Mouse (Mus musculus) midbrain, embryonic 16.5 days (tissue): ENCODE data around the gene Mfsd2a. TPM values are rescaled to one million over a fixed set of nuclear protein-coding genes. Genes with fewer than 3 reads are reported as not detected.
A peak's percentile ranks its signal among the peaks of the same experiment; 100 is the strongest.

Experiments
- ATAC-seq: fragments of 200-750 bp; cut with Nextera tagmentation; 2 replicates; pipeline ENCODE4 v1.8.0; 2017; ENCODE audit warnings: moderate TSS enrichment
- H3K27ac ChIP-seq: fragments of 300-500 bp; sonication (generic); 2 replicates; pipeline ENCODE4 v1.5.1; 2014; ENCODE audit warnings: mild to moderate bottlenecking, low read length, mixed read lengths
- H3K27me3 ChIP-seq: fragments of 300-500 bp; sonication (generic); 2 replicates; pipeline ENCODE4 v1.6.1; 2014; ENCODE audit warnings: low read depth, low read length, mixed read lengths; ENCODE audit not compliant: control insufficient read depth, insufficient read depth
- H3K36me3 ChIP-seq: fragments of 300-500 bp; sonication (generic); 2 replicates; pipeline ENCODE4 v1.6.1; 2014; ENCODE audit warnings: mild to moderate bottlenecking, low read length, moderate library complexity, mixed read lengths; ENCODE audit not compliant: control insufficient read depth, insufficient read depth
- H3K4me1 ChIP-seq: fragments of 300-500 bp; sonication (generic); 2 replicates; pipeline ENCODE4 v1.6.1; 2014; ENCODE audit warnings: mild to moderate bottlenecking, low read length, mixed read lengths; ENCODE audit not compliant: control insufficient read depth, insufficient read depth
- H3K4me2 ChIP-seq: fragments of 300-500 bp; sonication (generic); 2 replicates; pipeline ENCODE4 v1.6.1; 2014; ENCODE audit warnings: mild to moderate bottlenecking, low read length, mixed read lengths
- H3K4me3 ChIP-seq: fragments of 300-500 bp; sonication (generic); 2 replicates; pipeline ENCODE4 v1.5.1; 2014; ENCODE audit warnings: low read depth, mild to moderate bottlenecking, low read length, moderate library complexity, mixed read lengths
- H3K9ac ChIP-seq: fragments of 300-500 bp; sonication (generic); 2 replicates; pipeline ENCODE4 v1.6.1; 2014; ENCODE audit warnings: low read depth, low read length, mixed read lengths
- H3K9me3 ChIP-seq: fragments of 300-500 bp; sonication (generic); replicated peaks from 2 replicates; pipeline ENCODE4 v1.6.1; 2014; ENCODE audit warnings: mild to moderate bottlenecking, low read length, mixed read lengths; ENCODE audit not compliant: control insufficient read depth, poor library complexity, severe bottlenecking
- WGBS: fragments of 180-500 bp; shearing (Covaris S2); extraction: QIAGEN DNeasy Blood & Tissue Kit; methylation state at CpG from one replicate; pipeline ENCODE4 v1.1.7; 2014; 5-methylcytosine and 5-hydroxymethylcytosine counted together
- polyA plus RNA-seq: library from polyadenylated mRNA; unstranded; fragments of >200 nt; fragmentation: Nextera tagmentation; extraction: Ambion mirVana; gene quantifications from 2 replicates; pipeline ENCODE4 v1.2.1, GENCODE M21; 2015

Gene Mfsd2a
- polyA plus RNA-seq, 1 experiment from 2014 or later = 32.3 TPM

- no peak overlapping the region for H3K4me2 ChIP-seq
- no peak overlapping the region for H3K9ac ChIP-seq
- no peaks in the 10 kb centered on the region for H3K27me3 ChIP-seq
- H3K4me1 ChIP-seq = peaks cover 6% of the 10 kb centered on the region; the same call in 1 of the 2 replicates
- no peak overlapping the region for H3K27ac ChIP-seq
- WGBS = 57% methylated on average over 6 of the region's 6 CpGs
- no peak; the same call in 1 of the 2 replicates for ATAC-seq
- H3K9me3 ChIP-seq = no peaks in the 10 kb centered on the region
- H3K36me3 ChIP-seq = no peaks in the 10 kb centered on the region
- H3K4me3 ChIP-seq = no peak overlapping the region
Observed at GRCm38 (mm10) chr4:122910577-122910976, 50.4 kb downstream of the Mfsd2a start.

- Histone ChIP-seq H3K4me2 (peak overlapping the region; percentile 47), H3K9me3 (no peaks in the 10 kb centered on the region), H3K27me3 (no peaks in the 10 kb centered on the region), H3K4me1 (peaks cover 6% of the 10 kb centered on the region; the same call in 1 of the 2 replicates), H3K4me3 (0 out of 2 replicates have a peak overlapping the region, but pooled peaks have one; percentile 1), H3K36me3 (no peaks in the 10 kb centered on the region), H3K27ac (peak overlapping the region; percentile 58), H3K9ac (no peak overlapping the region; the same call in 1 of the 2 replicates)
- 17% methylated on average over 12 of the region's 12 CpGs for WGBS
- ATAC-seq = peak; percentile 82
Observed at GRCm38 (mm10) chr4:122909572-122910189, 51.3 kb downstream of the Mfsd2a start.

GRCm38 (mm10) chr4:122905359-122905758 lies 55.6 kb downstream of the Mfsd2a start:
- ATAC-seq = no peak
- Histone ChIP-seq H3K4me1 (peaks cover 6% of the 10 kb centered on the region; the same call in 1 of the 2 replicates), H3K9ac (no peak overlapping the region), H3K9me3 (no peaks in the 10 kb centered on the region), H3K4me2 (no peak overlapping the region), H3K36me3 (no peaks in the 10 kb centered on the region), H3K4me3 (no peak overlapping the region), H3K27ac (no peak overlapping the region), H3K27me3 (no peaks in the 10 kb centered on the region)
- WGBS = 92% methylated on average over 10 of the region's 10 CpGs

GRCm38 (mm10) chr4:122903709-122904108 lies 57.3 kb downstream of the Mfsd2a start:
- 95% methylated on average over 3 of the region's 3 CpGs for WGBS

GRCm38 (mm10) chr4:122902156-122902555 lies 58.8 kb downstream of the Mfsd2a start:
- WGBS = 35% methylated on average over 6 of the region's 6 CpGs

More at GRCm38 (mm10) chr4:122903709-122904108, 57.3 kb downstream of the Mfsd2a start:
- Histone ChIP-seq H3K27me3 (no peaks in the 10 kb centered on the region), H3K4me2 (no peak overlapping the region), H3K27ac (no peak overlapping the region), H3K36me3 (no peaks in the 10 kb centered on the region), H3K9ac (no peak overlapping the region), H3K9me3 (no peaks in the 10 kb centered on the region), H3K4me3 (no peak overlapping the region), H3K4me1 (peaks cover 1% of the 10 kb centered on the region; the same call in 1 of the 2 replicates)
- no peak for ATAC-seq

GRCm38 (mm10) chr4:122898313-122898712 lies 62.7 kb downstream of the Mfsd2a start:
- no peaks in the 10 kb centered on the region for H3K27me3 ChIP-seq
- H3K4me2 ChIP-seq = no peak overlapping the region
- no peak overlapping the region for H3K27ac ChIP-seq
- no peaks in the 10 kb centered on the region for H3K9me3 ChIP-seq
- ATAC-seq = 0 out of 2 replicates have a peak, but pooled peaks have one; percentile 28
- H3K36me3 ChIP-seq = no peaks in the 10 kb centered on the region
- H3K9ac ChIP-seq = no peak overlapping the region
- H3K4me1 ChIP-seq = no peaks in the 10 kb centered on the region
- H3K4me3 ChIP-seq = no peak overlapping the region
- 21% methylated on average over 5 of the region's 5 CpGs for WGBS

More at GRCm38 (mm10) chr4:122902156-122902555, 58.8 kb downstream of the Mfsd2a start:
- Histone ChIP-seq H3K9me3 (no peaks in the 10 kb centered on the region), H3K27me3 (no peaks in the 10 kb centered on the region), H3K27ac (no peak overlapping the region), H3K4me3 (no peak overlapping the region), H3K4me2 (no peak overlapping the region), H3K36me3 (no peaks in the 10 kb centered on the region), H3K9ac (no peak overlapping the region), H3K4me1 (no peaks in the 10 kb centered on the region)
- ATAC-seq = no peak

- ATAC-seq = no peak
- H3K4me1 ChIP-seq = no peaks in the 10 kb centered on the region
- no peaks in the 10 kb centered on the region for H3K9me3 ChIP-seq
- no peak overlapping the region for H3K4me3 ChIP-seq
- no peaks in the 10 kb centered on the region for H3K27me3 ChIP-seq
- no peak overlapping the region for H3K4me2 ChIP-seq
- whole genome bisulfite sequencing = 88% methylated on average over 4 of the region's 4 CpGs
- no peaks in the 10 kb centered on the region for H3K36me3 ChIP-seq
- no peak overlapping the region for H3K27ac ChIP-seq
- H3K9ac ChIP-seq = no peak overlapping the region
Observed at GRCm38 (mm10) chr4:122897750-122898149, 63.2 kb downstream of the Mfsd2a start.

Other genes with a start within 250 kb of the Mfsd2a start
- gene Ppt1, start 124.9 kb downstream of the Mfsd2a start, polyA plus RNA-seq = 83.4 and 91.8 TPM in 2 replicates
- gene Cap1, start 75.1 kb downstream of the Mfsd2a start, polyA plus RNA-seq = 70.3 and 75.0 TPM in 2 replicates
- 58.9 and 68.8 TPM in 2 replicates for gene Mycl, start 34.5 kb upstream of the Mfsd2a start, polyA plus RNA-seq
- gene Trit1, start 55.4 kb upstream of the Mfsd2a start, polyA plus RNA-seq = 25.3 and 25.9 TPM in 2 replicates
- 0.44 and 0.51 TPM in 2 replicates for gene Bmp8b, start 144.0 kb upstream of the Mfsd2a start, polyA plus RNA-seq
- gene Oxct2b, start 155.1 kb upstream of the Mfsd2a start, polyA plus RNA-seq = 0.54 and 0.66 TPM in 2 replicates
- 52.1 and 58.7 TPM in 2 replicates for gene Ppie, start 178.8 kb upstream of the Mfsd2a start, polyA plus RNA-seq
- 69.3 and 76.5 TPM in 2 replicates for gene Hpcal4, start 222.0 kb upstream of the Mfsd2a start, polyA plus RNA-seq
- gene Nt5c1a, start 240.3 kb upstream of the Mfsd2a start, polyA plus RNA-seq = 0.15 and 0.17 TPM in 2 replicates